8 mouse cellular contexts compared by ENCODE assay signal in genomic region chr9:61164501-61165251, GRCm38 (mm10).
A peak's percentile ranks its signal among the peaks of the same experiment; 100 is the strongest.
DNase-seq lines count a peak whose midpoint lies in the region; ATAC-seq lines count a peak whose summit lies in the region.

No protein-coding gene starts in this region.

- H3K9ac ChIP-seq in kidney, embryonic 16.5 days (replicated peaks; ENCODE audit: low read length) = no peak overlapping the region
- H3K9ac ChIP-seq in forebrain, embryonic 14.5 days (ENCODE audit: low read length) = no peak overlapping the region

- H3K4me1 ChIP-seq in kidney, embryonic 16.5 days (ENCODE audit: insufficient read depth, low read length) = peaks cover 46% of the 10 kb centered on the region
- peaks cover 18% of the 10 kb centered on the region for H3K4me1 ChIP-seq in forebrain, embryonic 14.5 days (ENCODE audit: control insufficient read depth, insufficient read depth, low read length)

- no peak overlapping the region for H3K4me3 ChIP-seq in kidney, embryonic 16.5 days (ENCODE audit: low read length)
- no peak overlapping the region for H3K4me3 ChIP-seq in forebrain, embryonic 14.5 days (ENCODE audit: low read depth, low read length)

- H3K4me2 ChIP-seq in kidney, embryonic 16.5 days (replicated peaks; ENCODE audit: low read depth, low read length) = no peak overlapping the region
- no peak overlapping the region for H3K4me2 ChIP-seq in forebrain, embryonic 14.5 days (ENCODE audit: low read length)

- H3K9me3 ChIP-seq in kidney, embryonic 16.5 days (ENCODE audit: low read length) = no peaks in the 10 kb centered on the region
- H3K9me3 ChIP-seq in forebrain, embryonic 14.5 days (replicated peaks; ENCODE audit: control insufficient read depth, low read length) = no peaks in the 10 kb centered on the region

- DNase-seq in kidney, adult 11 months = no peak
- peak; percentile 49 for DNase-seq in embryo, embryonic 11 days
- DNase-seq in heart, postnatal 10 days = peak; percentile 61
- DNase-seq in lung, postnatal 36 days = peak; percentile 57
- DNase-seq in forebrain, embryonic 14.5 days (ENCODE audit: low spot score) = no peak
- DNase-seq in cerebellum, adult 9-10 months = no peak
- no peak for DNase-seq in layer of hippocampus, postnatal 25 days (ENCODE audit: extremely low spot score in 1 of 2, low spot score in 1 of 2)

- 49% methylated on average over 11 of the region's 11 CpGs for WGBS in kidney, embryonic 16.5 days
- WGBS in forebrain, embryonic 14.5 days = 73% methylated on average over 11 of the region's 11 CpGs

- 0 out of 2 replicates have a peak, but pooled peaks cover 5% of the 10 kb centered on the region for H3K27me3 ChIP-seq in kidney, embryonic 16.5 days (ENCODE audit: insufficient read depth, low read length)
- no peaks in the 10 kb centered on the region for H3K27me3 ChIP-seq in forebrain, embryonic 14.5 days (replicated peaks; ENCODE audit: control insufficient read depth, insufficient read depth, low read length)

- peak; percentile 78 for ATAC-seq in kidney, embryonic 16.5 days (ENCODE audit: low FRiP score, low TSS enrichment)
- no peak for ATAC-seq in forebrain, embryonic 14.5 days

- intact Hi-C loops in heart, postnatal 10 days (cut with DNase I) = no loop called here

- no peaks in the 10 kb centered on the region for H3K36me3 ChIP-seq in kidney, embryonic 16.5 days (ENCODE audit: insufficient read depth, low read length)
- no peaks in the 10 kb centered on the region for H3K36me3 ChIP-seq in forebrain, embryonic 14.5 days (ENCODE audit: control insufficient read depth, insufficient read depth, low read length)

- H3K27ac ChIP-seq in kidney, embryonic 16.5 days (ENCODE audit: low read length) = peak overlapping the region; percentile 82
- no peak overlapping the region for H3K27ac ChIP-seq in forebrain, embryonic 14.5 days (ENCODE audit: low read depth, low read length)

Comparison
In these comparisons a context has a peak if more than half of its experiments do, and no peak if none do; other contexts are left out.
1. DNase-seq: peak in embryo, embryonic 11 days (single experiment), heart, postnatal 10 days (2 of 2) and lung, postnatal 36 days (single experiment); none in kidney, adult 11 months (single experiment), forebrain, embryonic 14.5 days (single experiment), cerebellum, adult 9-10 months (single experiment) and layer of hippocampus, postnatal 25 days (0 of 2).